Mouse (Mus musculus) left cerebral cortex, adult 9 months (tissue): ENCODE measurements around the gene Tnip2.

Source experiments
- DNase-seq, 2 experiments: peaks; one replicate each; pipeline ENCODE4 v3.0.0; 2022; ENCODE audit warnings: low spot score in 2 of 2

Tnip2 gene

DNA sequence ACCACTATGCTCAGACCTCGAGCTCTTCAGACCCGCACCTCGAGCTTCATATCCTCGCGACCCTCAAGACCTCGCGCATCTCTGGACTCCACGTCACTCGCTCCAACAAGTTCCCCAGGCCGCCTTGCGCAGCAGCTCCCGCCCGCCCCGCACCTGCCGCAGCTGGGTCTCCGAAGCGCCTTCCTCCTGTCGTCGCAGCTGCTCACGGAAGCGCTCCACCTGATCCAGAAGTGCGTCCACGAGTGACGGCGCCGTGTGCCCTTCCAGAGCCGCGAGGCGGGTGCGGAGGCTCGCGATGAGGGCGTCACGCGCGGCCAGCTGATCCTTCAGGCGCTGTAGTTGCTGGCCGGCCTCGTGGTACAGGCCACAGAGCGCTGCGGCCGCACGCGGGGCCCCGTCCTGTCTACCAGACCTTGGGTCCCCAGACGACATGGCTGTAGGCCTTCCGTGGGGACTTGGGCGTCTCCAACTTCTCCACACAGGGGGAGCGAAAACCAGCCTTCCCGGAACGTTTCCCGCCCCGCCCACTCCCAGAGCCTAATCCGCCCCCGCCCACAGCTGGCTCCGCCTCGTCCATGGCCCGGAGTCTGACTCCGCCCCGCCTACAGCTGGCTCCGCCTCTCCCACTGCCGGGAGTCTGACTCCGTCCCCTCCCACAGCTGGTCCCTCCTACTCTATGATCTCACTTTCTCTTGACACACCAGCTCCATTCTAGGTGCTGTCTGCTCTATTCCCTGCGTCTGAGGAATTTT, at the start of gene Tnip2:
Tnip2 (minus strand) TSS at position 526 of the 752 bp plus-strand sequence.
- peak; percentile 87 to 95 for DNase-seq

DNA sequence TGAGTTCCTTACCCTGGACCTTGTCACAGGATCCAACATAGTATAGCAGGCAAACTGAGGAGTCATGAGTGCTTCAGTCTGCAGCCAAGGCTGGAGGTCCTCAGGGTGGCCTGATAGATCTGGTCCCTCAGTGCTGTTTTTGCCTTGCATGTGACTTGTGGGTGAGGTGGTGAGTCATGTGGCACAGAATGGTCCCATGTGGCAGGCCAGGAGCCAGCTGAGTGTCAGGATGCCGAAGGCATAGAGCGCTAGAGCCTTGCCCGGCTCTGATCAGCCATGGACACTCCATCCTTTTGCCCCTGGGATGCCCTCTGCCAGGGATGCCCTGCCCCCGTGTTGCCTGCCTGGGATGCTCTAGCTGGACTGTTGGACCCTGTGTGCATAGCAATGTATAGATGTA, 38.0 kb upstream of the Tnip2 start:
- no peak for DNase-seq

DNA sequence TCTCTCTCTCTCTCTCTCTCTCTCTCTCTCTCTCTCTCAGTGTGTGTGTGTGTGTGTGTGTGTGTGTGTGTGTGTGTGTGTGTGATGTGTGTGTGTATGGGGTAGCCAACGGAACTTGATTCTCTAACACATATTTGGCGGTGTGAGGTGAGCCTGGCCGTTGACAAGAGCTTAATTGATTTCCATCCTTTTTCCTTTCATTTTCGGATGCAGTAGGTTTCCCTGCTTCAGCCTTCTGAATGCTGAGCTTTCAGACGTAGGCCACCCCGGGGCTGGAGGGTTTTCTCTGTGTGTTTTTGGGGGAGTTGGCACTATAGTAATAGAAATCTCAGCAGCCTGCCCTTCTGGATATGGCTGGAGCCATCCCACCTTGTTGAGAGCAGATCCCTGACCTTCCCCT, 36.5 kb upstream of the Tnip2 start:
- DNase-seq: no peak

DNA sequence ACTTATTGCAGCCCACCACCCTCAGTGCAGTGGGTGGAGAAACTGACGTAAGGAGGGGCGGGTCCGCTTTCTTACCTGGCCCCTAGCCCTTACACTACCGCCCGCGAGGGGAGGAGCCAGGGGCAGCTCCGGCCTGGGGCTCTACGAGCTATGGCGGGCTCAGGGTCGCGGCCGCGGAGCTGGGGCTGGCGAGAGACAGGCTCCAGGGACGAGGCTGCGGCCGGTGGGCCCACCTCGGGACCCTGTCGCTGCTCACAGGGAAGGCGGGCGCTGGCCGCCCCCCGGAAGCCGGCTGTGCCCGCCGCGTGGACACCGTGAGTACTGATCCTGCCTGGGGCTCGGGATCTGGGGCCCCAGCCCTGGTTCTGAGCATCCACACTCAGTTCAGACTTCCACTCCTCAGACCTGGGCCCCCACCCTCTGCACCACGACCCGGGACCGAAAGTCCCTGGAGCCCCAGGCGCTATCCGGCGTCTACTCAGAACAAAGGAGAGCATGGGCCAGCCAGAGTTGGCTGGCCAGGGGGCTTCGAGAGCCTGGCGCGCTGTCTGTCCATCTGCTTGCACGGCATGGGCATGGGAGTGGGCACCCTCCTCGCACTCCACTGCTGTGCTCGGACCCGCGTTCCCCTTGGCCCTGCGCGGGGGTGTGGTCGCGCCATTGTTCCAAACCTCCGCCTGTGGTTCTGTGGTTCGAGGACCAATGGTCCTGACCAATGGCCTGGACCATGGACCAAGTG, 35.9 kb upstream of the Tnip2 start:
- DNase-seq: no peak

DNA sequence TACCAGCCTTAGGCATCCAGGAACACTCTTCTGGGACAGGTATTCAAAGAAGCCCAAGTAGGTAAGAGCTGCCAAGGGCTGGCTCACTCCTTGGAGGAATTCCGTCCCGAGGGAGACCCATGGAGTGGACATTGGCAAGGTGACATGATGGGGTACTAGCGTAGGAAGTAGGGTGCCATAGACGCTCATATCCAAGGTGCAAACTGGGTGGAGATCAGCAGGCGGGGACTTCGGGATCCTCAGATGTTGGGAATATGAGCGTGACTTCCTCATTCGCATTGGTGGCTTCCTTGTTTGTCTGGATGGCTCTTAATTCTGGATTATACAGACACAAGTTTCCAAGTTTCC, 35.3 kb upstream of the Tnip2 start:
- no peak for DNase-seq

DNA sequence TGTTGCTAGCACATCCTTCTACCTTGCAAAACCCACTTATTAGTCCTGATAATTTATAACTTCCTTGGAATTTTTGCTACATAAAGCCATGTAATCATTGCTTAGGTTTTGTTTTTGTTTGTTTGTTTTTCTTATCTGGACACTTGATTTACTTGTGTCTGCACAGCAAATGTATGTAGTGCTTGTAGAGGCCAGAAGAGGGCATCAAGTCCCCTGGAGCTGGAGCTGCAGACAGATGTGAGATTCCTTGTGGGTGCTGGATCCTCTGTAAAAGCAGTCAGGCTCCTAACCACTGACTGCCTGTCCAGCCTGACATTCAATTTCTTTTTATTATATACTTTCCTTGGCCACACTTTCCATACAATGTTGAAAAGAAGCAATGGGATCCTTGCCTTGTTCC, 33.6 kb upstream of the Tnip2 start:
- no peak for DNase-seq

DNA sequence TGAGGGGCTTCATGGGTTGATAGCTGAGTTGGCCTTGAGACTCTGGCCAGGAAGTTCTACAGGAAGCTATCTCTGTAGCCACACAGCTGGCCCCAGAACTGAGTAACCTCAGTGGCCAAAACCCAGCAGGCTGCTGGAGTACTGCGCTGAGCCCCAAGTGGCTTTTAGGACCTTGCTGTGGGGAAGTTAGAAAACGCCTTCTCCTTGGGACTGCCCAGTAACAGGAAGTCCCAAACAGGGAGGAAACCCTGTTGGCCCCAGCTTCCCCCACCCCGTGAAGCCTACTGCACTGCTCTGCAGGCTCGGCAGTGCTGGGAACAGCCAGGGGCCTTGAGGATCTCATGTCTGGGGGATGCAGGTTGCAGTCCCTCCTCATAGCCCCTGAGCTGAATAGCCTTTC, 29.3 kb upstream of the Tnip2 start:
- DNase-seq: no peak

DNA sequence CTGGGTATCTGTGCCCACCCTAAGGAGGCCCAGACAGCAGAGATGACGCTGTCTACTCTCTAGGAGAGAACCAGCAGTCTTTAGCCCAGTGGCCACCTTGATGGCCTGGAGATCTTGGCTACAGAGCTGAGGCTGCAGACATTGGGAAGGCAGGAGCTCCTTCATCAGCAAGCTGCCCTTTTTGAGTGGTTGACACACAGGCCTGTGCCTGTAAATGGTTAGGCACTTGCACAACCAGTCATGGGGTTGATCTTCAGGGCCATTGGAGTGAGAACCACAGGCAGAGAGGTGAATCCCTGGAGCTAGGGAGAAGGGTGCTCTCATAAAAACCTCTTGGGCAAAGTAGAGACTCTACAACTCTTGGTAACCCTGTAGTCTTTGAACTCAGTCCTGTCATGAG, 28.4 kb upstream of the Tnip2 start:
- DNase-seq: no peak

DNA sequence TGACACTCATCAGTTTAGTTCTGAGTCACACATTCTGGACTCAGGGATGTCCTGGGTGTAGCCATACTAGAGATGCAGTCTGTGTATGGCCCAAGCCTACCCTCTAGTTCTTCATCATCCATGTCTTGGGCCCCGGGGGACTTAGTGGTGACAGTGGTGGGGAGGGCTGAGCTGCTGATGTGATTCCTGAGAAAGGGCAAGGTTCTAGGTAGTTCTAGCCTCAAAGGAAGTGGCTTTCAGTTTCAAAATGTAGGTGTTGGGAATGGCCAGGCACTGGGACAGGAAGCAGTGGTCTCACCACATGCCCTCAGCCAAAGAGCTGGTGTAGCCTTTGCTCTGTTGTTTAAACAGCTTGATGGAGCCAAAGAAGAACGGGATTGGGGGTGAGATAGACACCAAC, 25.3 kb upstream of the Tnip2 start:
- no peak for DNase-seq

DNA sequence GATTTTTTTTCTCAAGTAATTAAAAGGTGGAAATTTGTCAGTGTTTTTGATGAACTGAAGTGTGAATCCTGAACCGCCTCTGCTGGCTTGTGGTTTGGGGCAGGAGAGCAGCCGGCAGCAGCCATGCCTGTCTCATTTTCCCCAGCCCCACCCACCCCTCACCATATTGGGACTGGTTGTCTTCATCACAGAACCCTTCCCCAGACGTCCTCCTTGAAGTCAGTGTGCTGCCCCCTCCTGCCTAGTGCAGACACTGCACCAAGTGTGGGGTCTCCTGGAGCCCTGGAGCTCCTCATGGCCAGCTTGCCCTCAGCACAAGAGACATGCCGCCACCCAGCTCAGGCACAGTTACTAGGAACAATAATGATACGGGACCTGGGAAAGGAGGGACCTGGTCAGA, 24.7 kb upstream of the Tnip2 start:
- no peak for DNase-seq

DNA sequence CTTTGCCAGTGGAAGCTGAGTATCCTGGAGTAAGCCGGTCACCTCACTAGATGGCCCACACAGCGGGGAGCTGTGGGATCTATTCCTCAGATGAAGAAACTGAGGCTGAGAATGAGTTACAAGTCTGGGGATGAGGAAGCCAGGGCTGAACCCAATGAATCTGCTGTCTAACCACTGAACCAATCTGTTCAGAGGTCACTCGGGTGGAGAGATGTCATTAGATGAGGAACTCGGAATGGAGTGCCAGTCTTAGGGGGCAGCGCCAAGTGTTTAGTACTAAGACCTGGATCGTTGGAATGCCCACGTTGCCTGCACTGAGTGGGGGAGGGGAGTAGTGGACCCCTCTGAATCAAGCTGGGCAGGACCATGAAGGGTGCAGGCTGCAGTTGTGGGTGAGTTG, 24.3 kb upstream of the Tnip2 start:
- DNase-seq: no peak

DNA sequence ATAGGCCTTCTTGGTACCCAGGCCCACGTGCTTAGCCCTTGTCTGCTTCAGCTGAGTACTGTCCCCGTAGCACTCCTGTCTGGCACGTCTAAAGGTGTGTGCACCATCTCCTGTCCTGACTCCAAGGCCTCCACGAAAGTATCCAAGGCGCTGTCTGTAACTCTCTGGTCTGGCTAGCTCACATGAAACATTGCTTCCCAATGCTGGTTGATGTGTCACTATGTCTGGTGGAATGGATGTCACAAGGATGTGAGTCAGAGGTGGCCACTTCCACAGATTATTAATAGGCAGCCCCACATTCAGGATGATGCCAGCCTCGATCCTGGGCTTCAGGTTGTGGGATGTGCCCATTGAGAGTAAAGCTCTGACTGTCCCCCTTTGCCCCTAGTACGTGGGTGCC, 22.0 kb upstream of the Tnip2 start:
- DNase-seq: no peak

DNA sequence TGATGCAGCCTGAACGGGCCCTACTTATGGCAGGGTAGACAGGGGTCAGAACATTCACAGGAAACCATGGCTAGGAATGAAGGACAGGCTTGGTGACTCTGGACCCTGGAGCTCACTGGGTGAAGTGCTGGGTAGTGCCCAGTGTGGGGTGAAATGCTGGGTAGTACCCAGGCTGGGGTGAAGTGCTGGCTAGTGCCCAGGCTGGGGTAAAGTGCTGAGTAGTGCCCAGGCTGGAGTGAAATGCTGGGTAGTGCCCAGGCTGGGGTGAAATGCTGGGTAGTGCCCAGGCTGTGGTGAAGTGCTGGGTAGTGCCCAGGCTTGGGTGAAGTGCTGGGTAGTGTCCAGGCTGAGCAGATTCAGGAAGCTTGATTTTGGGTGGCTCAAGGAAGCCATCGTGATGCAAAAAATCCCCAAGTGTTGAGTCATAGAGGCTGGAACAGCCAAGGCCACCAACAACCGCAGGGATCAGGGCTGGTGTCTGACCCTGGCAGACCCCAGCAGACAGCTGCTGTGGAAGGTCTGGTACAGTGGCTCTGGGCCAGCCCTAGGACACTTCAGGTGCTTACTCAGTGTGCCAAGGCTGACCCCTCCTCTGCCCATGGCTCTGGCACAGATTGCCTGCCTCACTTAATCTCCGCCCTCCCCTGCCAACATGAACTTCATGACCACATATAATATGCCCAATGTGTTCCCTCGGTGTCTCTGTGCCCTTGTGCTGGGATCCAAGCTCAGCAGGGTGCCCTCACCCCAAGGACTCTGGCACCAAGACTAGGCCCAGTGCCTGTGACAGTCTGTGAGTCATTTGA, 21.2 kb upstream of the Tnip2 start:
- DNase-seq: no peak

DNA sequence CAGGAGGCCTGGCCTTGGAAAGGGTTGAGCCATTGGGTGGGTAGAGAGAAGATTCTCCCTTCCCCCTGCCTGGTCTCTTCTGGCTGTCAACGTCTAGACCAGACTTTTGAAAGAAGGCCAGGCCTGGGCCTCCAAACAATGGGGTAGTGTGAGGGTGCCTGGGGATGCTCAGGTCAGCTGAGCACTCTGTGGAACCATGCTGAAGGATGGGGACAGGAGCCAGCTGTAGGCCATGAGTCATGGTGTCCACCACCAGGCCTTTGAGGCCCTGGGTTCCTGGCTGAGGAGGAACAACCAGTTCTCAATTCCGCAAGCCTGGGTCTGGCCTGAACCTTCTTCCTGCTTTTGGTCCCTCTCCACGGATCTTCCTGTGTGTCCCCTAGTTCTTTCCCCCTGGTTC, 20.0 kb upstream of the Tnip2 start:
- DNase-seq: peak; percentile 58 to 59

DNA sequence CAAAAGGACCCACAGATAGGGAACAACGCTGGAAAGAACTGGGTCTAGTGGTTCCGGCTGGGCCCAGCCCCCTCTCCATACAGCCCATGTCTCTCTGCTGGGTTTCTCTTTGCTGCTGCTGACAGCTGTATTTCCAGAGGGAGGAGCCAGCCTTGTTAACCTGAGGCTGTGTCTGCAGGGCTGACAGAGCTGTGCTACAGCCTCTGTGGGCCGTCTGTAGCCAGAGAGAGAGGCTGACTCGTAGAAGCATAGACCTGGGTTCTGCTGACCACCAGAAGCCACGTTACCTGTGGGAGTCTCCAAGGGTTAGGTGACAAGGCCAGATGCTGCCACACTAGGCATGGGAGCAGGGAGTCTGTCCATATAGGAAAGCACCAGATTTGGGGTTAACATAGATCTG, 19.3 kb upstream of the Tnip2 start:
- no peak for DNase-seq

DNA sequence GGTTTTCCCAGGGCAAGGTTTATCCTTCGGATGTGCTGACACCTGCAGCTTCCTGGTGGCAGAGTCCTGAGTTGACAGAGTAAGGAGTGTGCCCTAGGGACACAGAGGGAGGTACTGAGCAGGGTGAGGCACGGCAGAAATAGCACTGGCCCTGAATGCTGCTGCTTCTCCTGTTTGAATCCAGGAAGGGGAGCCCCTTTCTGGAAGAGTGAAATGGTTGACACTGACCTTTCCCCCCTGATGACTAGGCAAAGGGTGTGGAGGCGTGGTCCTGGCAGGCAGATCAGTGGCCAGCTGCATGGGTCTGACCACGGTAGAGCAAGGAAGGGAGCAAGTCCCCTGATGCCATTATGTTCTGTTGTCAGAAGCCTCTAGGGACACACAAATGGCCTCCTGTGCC, 16.9 kb upstream of the Tnip2 start:
- DNase-seq: no peak

DNA sequence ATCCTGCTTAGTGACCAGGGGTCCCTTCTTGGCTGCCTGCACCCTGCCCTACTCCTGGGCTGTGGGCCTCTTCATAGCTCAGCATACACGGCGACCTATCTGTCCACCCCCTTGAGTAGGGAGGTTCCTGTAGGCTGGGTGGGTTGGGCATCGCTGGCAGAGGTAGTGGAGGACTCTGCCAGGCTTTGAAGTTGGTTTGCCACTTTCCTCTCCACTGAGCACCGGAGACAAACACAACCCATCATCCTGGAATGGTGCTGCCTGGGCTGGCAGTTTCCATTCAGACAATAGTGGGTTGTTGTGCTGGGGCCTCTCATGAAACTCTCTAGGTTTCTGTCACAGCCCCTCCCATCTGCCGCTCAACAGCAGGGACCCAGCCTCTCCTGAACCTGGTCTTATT, 16.3 kb upstream of the Tnip2 start:
- no peak for DNase-seq

DNA sequence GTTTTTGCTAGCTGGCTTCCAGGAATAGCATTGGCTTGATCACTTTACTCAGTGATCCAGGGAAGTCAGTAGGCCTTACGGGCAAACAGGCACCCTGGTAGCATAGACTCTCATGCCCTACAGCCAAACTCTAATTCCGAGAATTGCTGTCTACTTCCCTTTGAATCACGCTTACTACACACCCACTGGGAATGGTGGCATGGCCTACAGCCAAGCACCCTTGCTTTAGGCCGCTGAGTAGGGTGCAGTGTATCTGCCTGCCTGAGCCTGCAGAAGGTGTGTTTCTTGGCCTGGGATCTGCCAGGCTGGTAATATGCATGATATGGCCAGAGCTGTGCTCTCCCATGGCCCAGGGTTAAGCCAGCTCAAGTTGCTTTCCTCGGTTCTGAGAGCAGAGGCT, 14.9 kb upstream of the Tnip2 start:
- DNase-seq: no peak

DNA sequence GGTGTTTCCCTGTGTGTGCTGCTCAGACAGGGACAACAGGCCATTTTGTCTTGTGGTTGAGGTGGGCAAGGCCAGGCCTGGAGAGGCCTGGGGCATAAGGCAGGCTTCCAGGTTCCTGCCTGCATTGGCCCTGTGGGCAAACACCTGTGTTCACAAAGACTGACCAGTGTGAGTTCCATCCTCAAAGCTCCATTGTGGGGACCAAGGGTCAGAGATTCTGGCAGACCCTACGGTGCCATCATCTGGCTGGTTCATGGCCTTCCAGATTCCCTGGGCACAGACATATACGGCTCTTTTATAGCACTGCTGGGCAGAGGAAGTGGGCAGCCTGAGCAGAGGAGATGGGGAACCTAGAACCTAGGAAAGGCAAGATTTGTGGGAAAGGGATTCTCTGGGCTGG, 13.6 kb upstream of the Tnip2 start:
- no peak for DNase-seq

DNA sequence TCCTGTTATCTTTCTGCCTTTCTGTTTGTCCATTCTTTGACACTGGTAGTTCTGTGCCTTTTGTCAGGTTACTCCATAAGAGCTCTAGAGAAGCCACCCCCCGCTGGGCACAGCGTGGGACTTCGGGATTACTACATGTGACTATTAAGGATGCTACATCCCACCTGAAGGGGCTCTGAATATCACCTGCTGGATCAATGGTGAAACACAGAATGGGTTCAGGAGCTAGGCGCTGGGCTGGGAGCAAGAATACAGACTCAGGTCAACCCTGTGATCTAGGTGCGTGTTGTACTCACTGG, 12.6 kb upstream of the Tnip2 start:
- no peak for DNase-seq

DNA sequence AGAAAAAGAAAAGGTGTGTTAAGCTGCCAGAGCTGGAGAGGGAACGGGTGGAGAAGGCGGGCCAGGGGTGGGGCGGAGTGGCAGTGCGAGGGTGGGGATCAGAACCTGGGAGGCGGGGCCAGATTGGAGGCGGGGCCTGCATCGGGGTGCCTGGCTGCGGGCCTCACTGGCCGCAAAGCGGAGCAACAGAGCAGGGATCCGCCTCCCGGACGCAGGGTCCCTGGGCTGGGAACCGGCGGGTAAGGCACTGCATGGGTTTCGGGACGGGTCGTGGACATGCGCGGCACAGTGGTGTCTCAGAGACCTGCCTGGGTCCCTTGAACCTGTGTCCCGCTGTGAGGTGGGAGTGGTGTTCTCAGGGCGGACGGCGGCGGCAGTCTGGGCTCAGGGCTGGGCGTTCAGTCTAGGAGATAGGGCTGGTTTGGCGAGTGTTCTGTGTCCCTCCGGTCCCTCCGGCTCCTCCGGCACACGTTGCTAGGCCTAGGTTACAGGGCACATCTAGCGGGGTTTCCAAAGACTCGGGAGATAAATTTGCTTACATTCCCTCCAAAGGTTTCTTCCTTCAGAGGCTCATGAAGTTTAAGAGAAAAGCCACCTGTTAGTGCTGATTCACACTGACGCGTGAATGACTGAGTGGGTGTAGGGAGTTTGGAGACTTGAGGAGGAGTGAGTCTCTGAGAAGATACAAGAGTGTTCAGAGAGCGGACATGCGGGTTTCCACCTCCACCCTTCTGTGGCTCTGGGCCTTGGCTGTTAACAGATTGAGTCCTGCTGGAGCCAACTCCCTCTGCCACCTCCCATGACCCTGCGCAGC, 12.1 kb upstream of the Tnip2 start, which contains the start of gene Sh3bp2:
Sh3bp2 (plus strand) TSS at position 176 of the 814 bp plus-strand sequence.
- peak in 1 of 2 experiments; percentile 83 for DNase-seq

DNA sequence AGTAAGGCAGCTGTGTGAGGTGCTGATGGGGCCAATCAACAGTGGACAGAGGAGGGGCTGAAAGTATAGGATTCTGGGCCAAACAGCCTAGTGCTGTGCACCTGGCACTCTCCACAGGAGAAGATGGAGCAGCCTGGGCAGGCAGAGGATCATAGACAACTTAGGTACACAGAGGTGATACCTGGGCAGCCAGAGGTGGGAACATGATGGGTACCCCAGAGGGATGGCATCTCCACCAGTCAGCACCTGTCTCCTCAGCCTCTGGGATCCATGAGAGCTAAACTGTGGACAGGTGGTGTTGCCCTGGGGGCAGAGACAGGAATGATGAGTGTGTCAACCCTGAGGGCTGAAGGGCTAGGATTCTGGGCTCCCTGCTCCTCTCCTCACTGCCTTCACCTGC, 10.7 kb upstream of the Tnip2 start:
- DNase-seq: no peak
